15 mouse cellular contexts compared by ENCODE assay signal in genomic region chr1:156543999-156544398, GRCm38 (mm10). TPM values are rescaled to one million over a fixed set of nuclear protein-coding genes. Genes with fewer than 3 reads are reported as not detected.
DNase-seq lines count a peak whose midpoint lies in the region; ATAC-seq and TF ChIP-seq lines count a peak whose summit lies in the region.
"Had no signal": no experiment of that assay in that cellular context is flagged by ENCODE, and none has a peak within 500 bp of the region (broad histone marks: within the 10 kb centered on the region; RNA-seq: fewer than 3 reads in every experiment).

No protein-coding gene starts in this region.

- TF ChIP-seq CTCF in lung, embryonic 14.5 days (IDR thresholded peaks at IDR 0.05; ENCODE audit: low read depth), result no peak

- no peaks in the 10 kb centered on the region for H3K36me3 ChIP-seq in embryonic facial prominence, embryonic 14.5 days (ENCODE audit: control insufficient read depth, insufficient read depth, low read length)
- no peaks in the 10 kb centered on the region for H3K36me3 ChIP-seq in embryonic facial prominence, embryonic 10.5 days (replicated peaks)
- no peaks in the 10 kb centered on the region for H3K36me3 ChIP-seq in hindbrain, embryonic 14.5 days (replicated peaks; ENCODE audit: control insufficient read depth, insufficient read depth)
- no peaks in the 10 kb centered on the region for H3K36me3 ChIP-seq in hindbrain, embryonic 10.5 days
- H3K36me3 ChIP-seq in lung, embryonic 14.5 days (ENCODE audit: insufficient read depth), result no peaks in the 10 kb centered on the region
- H3K36me3 ChIP-seq: midbrain, embryonic 12.5 days had no signal

- no peak for ATAC-seq in embryonic facial prominence, embryonic 14.5 days (ENCODE audit: low read depth)
- no peak for ATAC-seq in hindbrain, embryonic 14.5 days (ENCODE audit: low FRiP score)
- no peak for ATAC-seq in lung, embryonic 14.5 days (ENCODE audit: insufficient read depth)

- H3K9me3 ChIP-seq in embryonic facial prominence, embryonic 14.5 days (ENCODE audit: control insufficient read depth, low read length), result no peaks in the 10 kb centered on the region
- no peaks in the 10 kb centered on the region for H3K9me3 ChIP-seq in embryonic facial prominence, embryonic 10.5 days
- H3K9me3 ChIP-seq in hindbrain, embryonic 14.5 days (ENCODE audit: control insufficient read depth, low read length), result no peaks in the 10 kb centered on the region
- no peaks in the 10 kb centered on the region for H3K9me3 ChIP-seq in hindbrain, embryonic 10.5 days
- H3K9me3 ChIP-seq in lung, embryonic 14.5 days (ENCODE audit: low read depth, low read length), result no peaks in the 10 kb centered on the region
- H3K9me3 ChIP-seq: midbrain, embryonic 12.5 days had no signal

- H3K4me3 ChIP-seq in embryonic facial prominence, embryonic 14.5 days (ENCODE audit: low read depth, low read length), result no peak overlapping the region
- no peak overlapping the region for H3K4me3 ChIP-seq in embryonic facial prominence, embryonic 10.5 days
- H3K4me3 ChIP-seq in hindbrain, embryonic 14.5 days (replicated peaks; ENCODE audit: low read length), result no peak overlapping the region
- no peak overlapping the region for H3K4me3 ChIP-seq in hindbrain, embryonic 10.5 days
- H3K4me3 ChIP-seq in lung, embryonic 14.5 days (ENCODE audit: low read depth, low read length), result no peak overlapping the region
- H3K4me3 ChIP-seq: erythroblast, embryonic 14.5 days; layer of hippocampus, adult 2 months; midbrain, embryonic 12.5 days had no signal

- 25% methylated on average over 12 of the region's 12 CpGs for WGBS in embryonic facial prominence, embryonic 14.5 days
- 34% methylated on average over 12 of the region's 12 CpGs for WGBS in embryonic facial prominence, embryonic 10.5 days
- WGBS in hindbrain, embryonic 14.5 days, result 51% methylated on average over 12 of the region's 12 CpGs
- WGBS in hindbrain, embryonic 10.5 days, result 42% methylated on average over 12 of the region's 12 CpGs
- 13% methylated on average over 12 of the region's 12 CpGs for whole genome bisulfite sequencing in lung, embryonic 14.5 days

- no peak overlapping the region for H3K27ac ChIP-seq in embryonic facial prominence, embryonic 14.5 days (replicated peaks; ENCODE audit: low read depth, low read length)
- H3K27ac ChIP-seq in embryonic facial prominence, embryonic 10.5 days (replicated peaks), result no peak overlapping the region
- no peak overlapping the region for H3K27ac ChIP-seq in hindbrain, embryonic 14.5 days
- H3K27ac ChIP-seq in hindbrain, embryonic 10.5 days, result no peak overlapping the region
- no peak overlapping the region for H3K27ac ChIP-seq in lung, embryonic 14.5 days (ENCODE audit: low read depth)
- H3K27ac ChIP-seq: layer of hippocampus, adult 2 months; liver, embryonic 14.5 days; midbrain, embryonic 12.5 days had no signal

- no peaks in the 10 kb centered on the region for H3K4me1 ChIP-seq in embryonic facial prominence, embryonic 14.5 days (ENCODE audit: control insufficient read depth, insufficient read depth, low read length)
- H3K4me1 ChIP-seq in embryonic facial prominence, embryonic 10.5 days, result peaks cover 4% of the 10 kb centered on the region
- no peaks in the 10 kb centered on the region for H3K4me1 ChIP-seq in hindbrain, embryonic 14.5 days (replicated peaks; ENCODE audit: control insufficient read depth, insufficient read depth, low read length)
- H3K4me1 ChIP-seq in hindbrain, embryonic 10.5 days (replicated peaks), result peaks cover 5% of the 10 kb centered on the region
- no peaks in the 10 kb centered on the region for H3K4me1 ChIP-seq in lung, embryonic 14.5 days (ENCODE audit: insufficient read depth)
- H3K4me1 ChIP-seq: midbrain, embryonic 12.5 days had no signal

- 0 out of 2 replicates have a peak overlapping the region, but pooled peaks have one; percentile 10 for H3K4me2 ChIP-seq in embryonic facial prominence, embryonic 14.5 days (ENCODE audit: low read depth, low read length)
- 0 out of 2 replicates have a peak overlapping the region, but pooled peaks have one; percentile 12 for H3K4me2 ChIP-seq in hindbrain, embryonic 14.5 days (replicated peaks)
- no peak overlapping the region for H3K4me2 ChIP-seq in lung, embryonic 14.5 days
- H3K4me2 ChIP-seq: midbrain, embryonic 12.5 days had no signal

- H3K9ac ChIP-seq in embryonic facial prominence, embryonic 14.5 days (ENCODE audit: low read depth, low read length), result no peak overlapping the region
- no peak overlapping the region for H3K9ac ChIP-seq in hindbrain, embryonic 14.5 days
- no peak overlapping the region for H3K9ac ChIP-seq in lung, embryonic 14.5 days
- H3K9ac ChIP-seq: liver, embryonic 14.5 days; midbrain, embryonic 12.5 days had no signal

- DNase-seq in embryonic facial prominence, embryonic 14.5 days (ENCODE audit: low spot score), result no peak
- no peak for DNase-seq in embryonic facial prominence, embryonic 10.5 days (ENCODE audit: low spot score)
- DNase-seq in hindbrain, embryonic 14.5 days (ENCODE audit: low spot score), result no peak
- DNase-seq in hindbrain, embryonic 10.5 days (ENCODE audit: low spot score), result no peak
- peak; percentile 23 for DNase-seq in lung, embryonic 14.5 days
- no peak for DNase-seq in lung, postnatal 4 days
- peak; percentile 52 for DNase-seq in retina, embryonic 14.5 days (ENCODE audit: low spot score)
- DNase-seq in frontal cortex, postnatal 14 days (ENCODE audit: low spot score in 2 of 2), result no peak
- DNase-seq: cerebellum, adult 18-20 months; gastrocnemius, postnatal 14 days; thymus, postnatal 14 days had no signal

- no peaks in the 10 kb centered on the region for H3K27me3 ChIP-seq in embryonic facial prominence, embryonic 14.5 days (replicated peaks; ENCODE audit: control insufficient read depth, insufficient read depth, low read length)
- H3K27me3 ChIP-seq in embryonic facial prominence, embryonic 10.5 days (replicated peaks; ENCODE audit: low read depth, poor library complexity, severe bottlenecking), result no peaks in the 10 kb centered on the region
- no peaks in the 10 kb centered on the region for H3K27me3 ChIP-seq in hindbrain, embryonic 14.5 days (ENCODE audit: control insufficient read depth, insufficient read depth, low read length)
- no peaks in the 10 kb centered on the region for H3K27me3 ChIP-seq in hindbrain, embryonic 10.5 days (ENCODE audit: insufficient read depth, poor library complexity, severe bottlenecking)
- no peaks in the 10 kb centered on the region for H3K27me3 ChIP-seq in lung, embryonic 14.5 days (ENCODE audit: insufficient read depth, low read length)
- H3K27me3 ChIP-seq: midbrain, embryonic 12.5 days had no signal

RNA-seq across cellular contexts. Expression of gene Abl2, which starts 14.6 kb away (rescaled TPM):
- 5.4 and 5.5 TPM in 2 replicates for polyA plus RNA-seq in embryonic facial prominence, embryonic 14.5 days (2014; fragmentation: Nextera tagmentation; extraction: Ambion mirVana)
- 5.8 and 6.0 TPM in 2 replicates for polyA plus RNA-seq in embryonic facial prominence, embryonic 10.5 days (2016; fragmentation: Nextera tagmentation; extraction: Ambion mirVana)
- 8.1 and 9.2 TPM in 2 replicates for polyA plus RNA-seq in hindbrain, embryonic 14.5 days (2014; fragmentation: Nextera tagmentation; extraction: Ambion mirVana)
- 5.1 and 5.3 TPM in 2 replicates for polyA plus RNA-seq in hindbrain, embryonic 10.5 days (2016; fragmentation: Nextera tagmentation; extraction: Ambion mirVana)
- polyA plus RNA-seq in lung, embryonic 14.5 days (2014; fragmentation: Nextera tagmentation; extraction: Ambion mirVana), result 6.0 and 6.2 TPM in 2 replicates

RNA-seq across cellular contexts. Expression of gene Gm10031, which starts 20.2 kb away (rescaled TPM):
- 0.57 and 0.98 TPM in 2 replicates for polyA plus RNA-seq in embryonic facial prominence, embryonic 14.5 days (2014; fragmentation: Nextera tagmentation; extraction: Ambion mirVana)
- 0.40 and 0.47 TPM in 2 replicates for polyA plus RNA-seq in embryonic facial prominence, embryonic 10.5 days (2016; fragmentation: Nextera tagmentation; extraction: Ambion mirVana)
- 0.69 and 0.79 TPM in 2 replicates for polyA plus RNA-seq in hindbrain, embryonic 14.5 days (2014; fragmentation: Nextera tagmentation; extraction: Ambion mirVana)
- 0.35 and 0.54 TPM in 2 replicates for polyA plus RNA-seq in hindbrain, embryonic 10.5 days (2016; fragmentation: Nextera tagmentation; extraction: Ambion mirVana)
- polyA plus RNA-seq in lung, embryonic 14.5 days (2014; fragmentation: Nextera tagmentation; extraction: Ambion mirVana), result 0.42 and 0.85 TPM in 2 replicates

Comparison
In these comparisons a context has a peak if more than half of its experiments do, and no peak if none do; other contexts are left out.
1. DNase-seq: peak in lung, embryonic 14.5 days (single experiment) and retina, embryonic 14.5 days (single experiment); none in embryonic facial prominence, embryonic 14.5 days (single experiment), embryonic facial prominence, embryonic 10.5 days (single experiment), hindbrain, embryonic 14.5 days (single experiment), hindbrain, embryonic 10.5 days (single experiment), lung, postnatal 4 days (0 of 2) and frontal cortex, postnatal 14 days (0 of 2).